Mouse (Mus musculus) gastrocnemius, postnatal 36 days (tissue): ENCODE measurements around the gene Bsn. TPM values are rescaled to one million over a fixed set of nuclear protein-coding genes. Genes with fewer than 3 reads are reported as not detected.

Experiments used
- DNase-seq, 2 experiments: peaks; one replicate each; pipeline ENCODE4 v3.0.0; 2022
- intact Hi-C: fragments of 180-260 bp; cut with DNase I; formaldehyde crosslinking; loops from one replicate; pipeline ENCODE4 v1.15.1; 2025
- long read RNA-seq, 2 experiments: library from polyadenylated mRNA; stranded (forward); transcript quantifications; one replicate each; pipeline ENCODE4 v2.0.0; 2021
- total RNA-seq, 2 experiments: library from RNA; stranded (reverse); gene quantifications; 2 replicates each; pipeline ENCODE4 v1.2.3; 2021

The Bsn gene
- under 1 TPM; 0.05 TPM for total RNA-seq
- long read RNA-seq, experiment 1 = 0 reads
- long read RNA-seq, experiment 2, partial matches to known transcripts = 0 of 1 reads
- long read RNA-seq, experiment 2, other reads (novel, unspliced or antisense) = 1 of 1 reads

GRCm38 (mm10) chr9:108189787-108190679, at the start of gene Bsn:
Gene Bsn (minus strand): TSS chr9:108190384.
- intact Hi-C loops = no loop called here
- DNase-seq = peak; percentile 20 to 29

- no peak for DNase-seq
- intact Hi-C loops = loop anchor here (5.0 kb wide), 1 partner anchor 37 kb away; no protein-coding TSS in a partner anchor
Observed at GRCm38 (mm10) chr9:108239951-108240350, 49.8 kb upstream of the Bsn start.

GRCm38 (mm10) chr9:108238831-108239230, 48.6 kb upstream of the Bsn start:
- DNase-seq = no peak
- intact Hi-C loops = loop anchor here (5.0 kb wide), 1 partner anchor 38 kb away; no protein-coding TSS in a partner anchor

GRCm38 (mm10) chr9:108238402-108238801, 48.2 kb upstream of the Bsn start:
- intact Hi-C loops = loop anchor here (5.0 kb wide), 1 partner anchor 39 kb away; no protein-coding TSS in a partner anchor

GRCm38 (mm10) chr9:108234682-108235081, 44.5 kb upstream of the Bsn start:
- intact Hi-C loops = loop anchor here (5.0 kb wide), 1 partner anchor 43 kb away; no protein-coding TSS in a partner anchor
- no peak for DNase-seq

More at GRCm38 (mm10) chr9:108238402-108238801, 48.2 kb upstream of the Bsn start:
- no peak for DNase-seq

- intact Hi-C loops = no loop called here
- no peak for DNase-seq
Observed at GRCm38 (mm10) chr9:108232908-108233307, 42.7 kb upstream of the Bsn start.

- intact Hi-C loops = no loop called here
- DNase-seq = no peak
Observed at GRCm38 (mm10) chr9:108227911-108228649, 37.9 kb upstream of the Bsn start.

GRCm38 (mm10) chr9:108225166-108225565, 35.0 kb upstream of the Bsn start:
- no peak for DNase-seq
- intact Hi-C loops = no loop called here

GRCm38 (mm10) chr9:108223633-108224032, 33.4 kb upstream of the Bsn start:
- DNase-seq = no peak
- intact Hi-C loops = no loop called here

- intact Hi-C loops = no loop called here
- no peak for DNase-seq
Observed at GRCm38 (mm10) chr9:108221566-108221965, 31.4 kb upstream of the Bsn start.

GRCm38 (mm10) chr9:108220380-108220774, 30.2 kb upstream of the Bsn start:
- intact Hi-C loops = no loop called here
- DNase-seq = peak in 1 of 2 experiments; percentile 49

GRCm38 (mm10) chr9:108219766-108220379, 29.7 kb upstream of the Bsn start:
- intact Hi-C loops = loop anchor here (5.0 kb wide), 1 partner anchor 42 kb away; the partner anchor contains the start of gene Dag1
- DNase-seq = no peak

GRCm38 (mm10) chr9:108217936-108218543, 27.9 kb upstream of the Bsn start:
- intact Hi-C loops = loop anchor here (5.0 kb wide), 1 partner anchor 44 kb away; the partner anchor contains the start of gene Dag1
- DNase-seq = no peak

- no peak for DNase-seq
- intact Hi-C loops = loop anchor here (5.0 kb wide), 1 partner anchor 45 kb away; the partner anchor contains the start of gene Dag1
Observed at GRCm38 (mm10) chr9:108217406-108217805, 27.2 kb upstream of the Bsn start.

GRCm38 (mm10) chr9:108213105-108213504, 22.9 kb upstream of the Bsn start:
- no peak for DNase-seq
- intact Hi-C loops = no loop called here

- intact Hi-C loops = no loop called here
- DNase-seq = no peak
Observed at GRCm38 (mm10) chr9:108212426-108212825, 22.2 kb upstream of the Bsn start.

GRCm38 (mm10) chr9:108205571-108205901, 15.4 kb upstream of the Bsn start:
- intact Hi-C loops = no loop called here
- no peak for DNase-seq

- intact Hi-C loops = no loop called here
- no peak for DNase-seq
Observed at GRCm38 (mm10) chr9:108204884-108205570, 14.8 kb upstream of the Bsn start.

- intact Hi-C loops = loop anchor here (2.0 kb wide), 1 partner anchor 82 kb away; no protein-coding TSS in a partner anchor
- DNase-seq = peak in 1 of 2 experiments; percentile 65
Observed at GRCm38 (mm10) chr9:108203015-108203414, 12.8 kb upstream of the Bsn start.
